Mouse (Mus musculus): ENCODE measurements around the gene Naaladl1.
A peak's percentile ranks its signal among the peaks of the same experiment; 100 is the strongest.

The Naaladl1 gene

GRCm38 (mm10) chr19:6105586-6105985 is at the start of gene Naaladl1:
Naaladl1 (plus strand) TSS chr19:6105782.
- DNase-seq (ENCODE audit: low spot score) = no peak

GRCm38 (mm10) chr19:6056696-6057095 is 48.9 kb upstream of the Naaladl1 start:
- no peak for DNase-seq (ENCODE audit: low spot score)

GRCm38 (mm10) chr19:6057313-6058096 is 48.1 kb upstream of the Naaladl1 start, which contains the start of the genes Mrpl49 and Fau:
Mrpl49 (minus strand) TSS chr19:6057785.
Fau (plus strand) TSS chr19:6057844.
- DNase-seq (ENCODE audit: low spot score) = peak; percentile 98

- DNase-seq (ENCODE audit: low spot score) = peak; percentile 33
Observed at GRCm38 (mm10) chr19:6058513-6058912, 47.1 kb upstream of the Naaladl1 start.

GRCm38 (mm10) chr19:6058966-6059365 is 46.6 kb upstream of the Naaladl1 start:
- DNase-seq (ENCODE audit: low spot score) = no peak

GRCm38 (mm10) chr19:6061021-6061533 is 44.5 kb upstream of the Naaladl1 start, which contains the start of gene Znhit2:
Znhit2 (plus strand) TSS chr19:6061192.
- peak; percentile 99 for DNase-seq (ENCODE audit: low spot score)

GRCm38 (mm10) chr19:6061641-6062302 is 43.8 kb upstream of the Naaladl1 start:
- peak; percentile 61 for DNase-seq (ENCODE audit: low spot score)

- no peak for DNase-seq (ENCODE audit: low spot score)
Observed at GRCm38 (mm10) chr19:6062418-6062817, 43.2 kb upstream of the Naaladl1 start.

- DNase-seq (ENCODE audit: low spot score) = no peak
Observed at GRCm38 (mm10) chr19:6063081-6063480, 42.5 kb upstream of the Naaladl1 start.

- no peak for DNase-seq (ENCODE audit: low spot score)
Observed at GRCm38 (mm10) chr19:6066571-6066970, 39.0 kb upstream of the Naaladl1 start.

GRCm38 (mm10) chr19:6067011-6067723 is 38.4 kb upstream of the Naaladl1 start:
- peak; percentile 78 for DNase-seq (ENCODE audit: low spot score)

- peak; percentile 74 for DNase-seq (ENCODE audit: low spot score)
Observed at GRCm38 (mm10) chr19:6067724-6068415, 37.7 kb upstream of the Naaladl1 start, which contains the start of gene Tm7sf2. Tm7sf2 (minus strand) TSS chr19:6068373.

- no peak for DNase-seq (ENCODE audit: low spot score)
Observed at GRCm38 (mm10) chr19:6068951-6069350, 36.6 kb upstream of the Naaladl1 start.

- no peak for DNase-seq (ENCODE audit: low spot score)
Observed at GRCm38 (mm10) chr19:6069851-6070250, 35.7 kb upstream of the Naaladl1 start.

- no peak for DNase-seq (ENCODE audit: low spot score)
Observed at GRCm38 (mm10) chr19:6070571-6071250, 34.9 kb upstream of the Naaladl1 start.

GRCm38 (mm10) chr19:6071261-6071660 is 34.3 kb upstream of the Naaladl1 start:
- no peak for DNase-seq (ENCODE audit: low spot score)

- DNase-seq (ENCODE audit: low spot score) = no peak
Observed at GRCm38 (mm10) chr19:6073889-6074288, 31.7 kb upstream of the Naaladl1 start.

GRCm38 (mm10) chr19:6076564-6077393 is 28.8 kb upstream of the Naaladl1 start, which contains the start of gene Vps51:
Vps51 (minus strand) TSS chr19:6077231.
- DNase-seq (ENCODE audit: low spot score) = peak; percentile 97

- no peak for DNase-seq (ENCODE audit: low spot score)
Observed at GRCm38 (mm10) chr19:6079983-6080480, 25.6 kb upstream of the Naaladl1 start, which contains the start of gene Tmem262. Tmem262 (plus strand) TSS chr19:6080033.

GRCm38 (mm10) chr19:6082156-6082555 is 23.4 kb upstream of the Naaladl1 start, which contains the start of gene Gm28374:
Gm28374 (minus strand) TSS chr19:6082256.
- DNase-seq (ENCODE audit: low spot score) = no peak

Data from adipocyte (in vitro differentiated cells).